Mouse (Mus musculus): ENCODE results near the gene Foxc1.

DNA sequence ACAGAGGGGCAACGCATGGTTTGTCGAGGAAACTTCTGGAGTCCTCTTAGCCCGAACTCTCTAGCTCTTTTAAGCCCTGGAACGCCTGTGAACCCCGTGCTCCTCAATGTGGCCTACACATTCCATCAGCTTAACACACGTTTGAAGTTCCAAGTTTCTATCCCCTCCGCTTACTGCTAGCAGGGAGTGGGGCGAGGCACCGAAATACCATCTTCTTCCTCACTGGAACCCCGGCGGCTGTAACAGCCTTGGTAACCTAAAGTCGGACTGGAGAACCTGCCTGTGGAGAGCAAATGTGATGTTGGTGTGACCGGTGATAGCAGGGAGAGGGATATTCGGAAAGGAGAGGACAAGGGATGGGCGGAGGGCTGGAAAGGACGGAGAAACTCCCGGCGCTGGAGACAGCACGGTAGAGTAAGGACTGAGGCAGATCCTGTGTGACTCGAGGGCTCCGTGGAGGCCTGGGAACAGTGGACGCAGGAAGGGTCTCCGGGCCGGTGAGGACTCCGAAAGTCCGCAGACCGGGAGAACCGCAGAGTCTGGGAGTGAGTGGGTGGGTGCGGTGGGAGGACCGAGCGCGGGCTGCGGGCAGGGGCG, 504 bp upstream of the Foxc1 start:
- TF ChIP-seq CTCF (IDR thresholded peaks at IDR 0.05; ENCODE audit: low read depth, low read length) (no peak), GATA1 (IDR thresholded peaks at IDR 0.05; ENCODE audit: borderline replicate concordance, low read length) (no peak)

All from G1E (cell line).